Mouse (Mus musculus) thymus, postnatal 14 days (tissue): ENCODE results near the gene Gzmk.
"Not testable (repeated sequence)": the region's sequence is repeated elsewhere in the genome, so short reads cannot be mapped to it uniquely, and the experiment has no call there.

Source experiments
- DNase-seq: peaks from one replicate; pipeline ENCODE4 v3.0.0; 2021

Gzmk gene

DNA sequence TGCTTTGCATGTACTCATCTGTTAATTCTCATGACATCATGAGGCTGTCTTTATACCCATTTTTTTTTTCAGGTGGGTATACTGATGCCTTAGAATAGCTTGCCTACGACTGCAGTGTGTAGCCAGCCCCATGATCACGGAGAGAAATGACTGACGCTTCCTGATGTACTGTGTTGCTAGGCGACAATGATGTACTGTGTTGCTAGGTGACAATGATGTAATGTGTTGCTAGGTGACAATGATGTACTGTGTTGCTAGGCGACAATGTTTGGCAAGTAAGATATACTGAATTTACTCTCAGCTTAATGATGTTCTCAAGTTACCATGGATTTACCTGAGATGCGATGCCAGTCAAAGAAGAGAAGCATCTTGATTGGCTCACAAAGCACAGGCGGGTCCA lies at the start of gene Gzmk:
Gene Gzmk (minus strand): TSS at position 98 of the 400 bp plus-strand sequence.
- DNase-seq: no peak

- DNase-seq: no peak
These were observed 45.5 kb upstream of the Gzmk start for GRCm38 (mm10) chr13:113271189-113271588.

DNA sequence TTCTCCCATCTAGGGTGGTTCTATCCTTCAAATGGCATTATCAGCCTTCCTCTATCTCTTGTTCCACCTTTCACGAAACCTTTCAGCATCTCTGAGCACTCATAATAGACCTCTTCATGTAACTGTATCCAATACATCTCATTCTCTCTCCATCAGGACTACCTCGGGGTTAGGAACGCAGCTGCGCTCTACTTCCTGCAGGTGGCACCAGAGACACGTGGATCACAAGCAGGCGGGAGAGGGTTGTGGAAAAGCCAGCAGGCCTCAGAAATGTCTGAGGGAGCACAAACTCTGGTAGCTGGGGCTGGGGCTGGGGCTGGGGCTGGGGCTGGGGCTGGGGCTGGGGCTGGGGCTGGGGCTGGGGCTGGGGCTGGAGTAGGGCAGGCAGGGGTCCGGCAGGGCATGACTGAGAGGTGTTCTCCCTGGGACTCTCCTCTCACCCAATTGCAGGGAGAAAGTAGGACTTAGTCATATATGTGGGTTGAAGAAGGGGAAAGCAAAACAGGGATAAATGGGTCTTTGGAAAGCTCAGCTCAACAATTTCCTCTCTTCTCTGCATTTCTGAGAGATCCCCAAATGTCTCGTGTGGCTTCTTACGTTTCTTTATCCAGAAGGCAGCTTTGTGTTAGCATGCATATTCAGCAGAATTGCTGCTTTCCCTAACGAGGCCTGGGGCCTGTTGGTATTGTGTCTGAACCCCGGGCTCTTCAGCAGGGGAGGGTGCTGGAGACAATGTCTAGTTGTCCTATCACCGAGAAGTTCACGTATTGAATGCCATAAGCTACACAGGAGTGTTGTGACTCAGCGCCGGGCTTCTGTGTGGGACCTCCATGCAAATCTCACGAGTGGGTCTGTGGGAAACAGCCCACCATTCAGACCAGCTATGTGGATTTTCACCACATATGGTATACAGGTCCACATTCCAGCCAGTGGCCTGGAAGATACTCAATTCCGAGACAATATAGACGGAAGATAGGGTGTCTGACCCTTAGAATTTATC lies 44.4 kb upstream of the Gzmk start:
- peak; percentile 73 for DNase-seq

GRCm38 (mm10) chr13:113267204-113267603 lies 41.5 kb upstream of the Gzmk start:
- DNase-seq: no peak

GRCm38 (mm10) chr13:113266495-113266951 lies 40.8 kb upstream of the Gzmk start:
- peak; percentile 74 for DNase-seq

DNA sequence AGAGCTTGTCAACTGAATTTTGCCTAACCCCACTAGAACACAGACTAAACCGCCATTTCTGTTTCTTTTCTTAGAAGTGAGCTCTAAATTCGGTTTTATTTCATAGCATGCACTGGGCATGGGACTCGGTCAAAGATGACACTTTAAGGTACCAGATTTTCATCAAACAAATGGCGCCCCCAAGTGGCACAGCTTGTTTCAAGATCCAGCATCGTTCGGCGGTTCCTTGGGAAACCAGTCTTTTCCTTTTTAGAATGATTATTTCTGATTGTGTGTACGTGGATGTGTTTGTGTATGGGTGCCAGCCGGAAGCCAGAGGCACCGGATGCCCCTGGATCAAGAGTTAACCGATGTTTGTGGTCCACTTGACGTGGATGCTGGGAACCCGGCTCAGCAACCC lies 39.5 kb upstream of the Gzmk start:
- peak; percentile 53 for DNase-seq

GRCm38 (mm10) chr13:113262822-113263221 lies 37.1 kb upstream of the Gzmk start:
- DNase-seq: no peak

- DNase-seq: no peak
These were observed 33.5 kb upstream of the Gzmk start for GRCm38 (mm10) chr13:113259237-113259636.

GRCm38 (mm10) chr13:113257190-113257589 lies 31.5 kb upstream of the Gzmk start:
- DNase-seq: peak; percentile 31

DNA sequence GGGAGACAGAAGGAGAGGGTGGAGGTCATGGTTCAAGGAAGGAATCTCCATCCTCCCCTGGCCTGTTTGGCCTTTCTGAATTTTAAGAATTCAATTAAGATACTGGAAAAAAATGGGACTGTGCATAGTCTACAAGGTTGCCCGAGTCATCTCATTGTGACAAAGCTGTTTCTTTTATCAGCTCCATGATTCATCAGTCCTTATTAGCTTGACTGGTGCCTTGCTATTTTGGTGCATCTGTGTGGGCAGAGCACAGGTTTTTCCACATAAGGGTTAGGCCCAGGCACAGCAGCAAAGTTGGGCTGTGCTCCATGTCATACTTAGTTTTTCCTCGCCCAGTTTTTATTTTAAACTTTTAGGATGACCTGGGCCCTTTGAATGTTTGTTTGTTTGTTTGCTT lies 31.1 kb upstream of the Gzmk start:
- DNase-seq: no peak

DNA sequence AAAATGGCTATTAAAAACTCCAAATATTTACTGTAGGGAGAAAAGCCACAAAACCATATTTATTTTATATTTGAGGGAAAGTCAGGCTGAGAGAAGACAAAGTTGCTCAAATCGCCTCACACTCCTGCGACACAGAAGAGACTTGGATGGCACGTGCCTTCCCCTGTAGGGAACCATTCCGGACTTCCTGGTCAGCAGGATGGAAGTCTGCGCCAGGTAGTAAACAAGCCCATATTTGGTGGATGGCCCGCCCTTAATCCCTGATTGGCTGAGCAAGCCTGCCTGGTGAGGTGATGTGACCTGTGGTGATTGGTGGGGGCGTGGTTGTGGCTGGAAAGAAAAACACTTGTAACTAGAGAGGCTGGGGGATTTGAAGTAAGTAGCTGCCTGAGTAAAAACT lies 26.9 kb upstream of the Gzmk start:
- DNase-seq: not testable (repeated sequence)

DNA sequence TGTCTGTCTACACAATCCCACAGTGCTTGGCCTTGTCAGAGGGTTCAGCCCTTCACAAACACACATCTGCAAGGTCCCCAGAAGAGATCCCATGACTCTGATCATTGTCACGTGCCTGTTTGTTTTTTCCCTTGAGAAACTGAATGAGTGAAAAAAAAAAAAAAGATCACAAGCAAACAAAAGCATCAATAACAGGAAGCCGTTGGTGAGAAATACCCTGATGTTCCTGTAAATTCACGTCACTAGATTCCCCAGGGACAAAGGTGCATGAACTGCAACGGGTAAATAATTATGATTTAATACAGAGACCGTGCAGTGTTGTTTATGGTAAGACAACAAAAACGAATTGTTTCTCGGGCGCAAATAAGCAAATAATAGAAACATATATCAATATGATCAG lies 19.3 kb upstream of the Gzmk start:
- DNase-seq: no peak

DNA sequence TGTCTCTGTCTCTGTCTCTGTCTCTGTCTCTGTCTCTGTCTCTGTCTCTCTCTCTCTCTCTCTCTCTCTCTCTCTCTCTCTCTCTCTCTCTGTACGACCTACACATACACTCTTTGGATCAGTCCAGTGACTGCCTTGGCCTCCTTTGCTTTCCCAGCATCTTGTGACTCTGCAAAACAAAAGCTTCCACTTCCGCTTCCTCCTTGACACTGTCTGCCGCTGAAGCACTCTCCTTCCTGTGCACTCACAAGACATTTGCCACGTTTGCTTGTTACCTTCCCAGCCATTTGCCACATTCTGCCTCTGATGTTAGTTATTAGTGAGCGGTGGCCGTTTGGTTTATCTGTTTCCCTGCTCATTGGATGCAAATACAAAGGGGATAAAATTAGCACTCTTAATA lies 16.4 kb upstream of the Gzmk start:
- peak; percentile 19 for DNase-seq

DNA sequence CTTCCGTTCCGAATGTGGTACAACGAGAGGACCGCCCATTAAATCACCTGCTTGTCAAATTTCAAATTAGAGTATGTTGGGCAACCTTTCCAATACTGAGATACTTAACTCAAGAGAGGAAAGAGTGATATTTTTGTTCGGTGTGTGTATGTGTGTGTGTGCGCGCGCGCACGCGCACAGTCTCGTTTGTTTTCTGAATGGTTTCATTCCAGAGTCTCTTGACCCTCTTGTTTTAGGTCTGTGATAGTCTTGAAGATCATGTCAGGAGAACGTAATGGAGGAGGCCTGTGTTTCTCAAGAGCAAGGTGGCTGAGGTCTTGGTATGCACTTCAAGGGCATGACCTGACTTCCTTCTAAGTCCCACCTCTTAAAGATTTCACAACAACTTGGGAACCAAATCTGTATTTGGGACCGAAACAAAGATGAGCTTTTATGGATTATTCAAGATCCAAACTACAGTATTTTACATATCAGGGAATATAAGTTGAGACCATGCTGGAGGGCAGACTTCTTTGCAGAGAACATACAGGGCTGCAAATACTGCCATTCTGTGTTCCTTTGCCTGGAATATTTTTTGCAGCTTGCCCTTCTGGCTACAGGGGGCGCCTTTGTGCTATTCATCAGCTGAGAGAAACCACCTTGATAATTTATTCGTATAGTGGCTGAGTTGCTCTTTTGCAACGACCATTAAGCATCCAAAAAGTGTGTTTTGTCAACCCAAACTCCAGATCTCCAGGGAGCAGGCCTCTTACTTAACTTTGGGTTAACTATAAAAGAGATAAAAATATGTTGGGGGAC lies 2.2 kb upstream of the Gzmk start:
- peak; percentile 37 for DNase-seq

DNA sequence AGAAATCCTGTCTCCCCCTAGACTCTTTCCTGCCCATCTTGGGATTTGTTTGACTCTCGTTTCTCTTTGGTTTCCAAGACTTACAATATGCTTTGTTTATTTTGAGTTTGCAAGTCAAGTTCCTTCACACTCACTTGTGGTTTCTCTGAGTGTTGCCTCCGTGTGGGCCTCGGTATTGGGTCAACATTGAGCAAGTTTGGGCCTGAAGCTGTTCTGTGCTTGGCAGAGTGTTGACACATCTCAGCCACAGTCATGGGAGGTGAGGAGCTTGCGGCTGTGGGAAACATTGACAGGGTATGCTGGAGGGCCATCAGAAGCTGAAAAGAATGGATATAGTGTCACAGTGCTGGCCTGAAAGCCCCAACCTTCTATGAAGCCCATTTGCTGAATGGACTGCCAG lies 1.4 kb upstream of the Gzmk start:
- no peak for DNase-seq

DNA sequence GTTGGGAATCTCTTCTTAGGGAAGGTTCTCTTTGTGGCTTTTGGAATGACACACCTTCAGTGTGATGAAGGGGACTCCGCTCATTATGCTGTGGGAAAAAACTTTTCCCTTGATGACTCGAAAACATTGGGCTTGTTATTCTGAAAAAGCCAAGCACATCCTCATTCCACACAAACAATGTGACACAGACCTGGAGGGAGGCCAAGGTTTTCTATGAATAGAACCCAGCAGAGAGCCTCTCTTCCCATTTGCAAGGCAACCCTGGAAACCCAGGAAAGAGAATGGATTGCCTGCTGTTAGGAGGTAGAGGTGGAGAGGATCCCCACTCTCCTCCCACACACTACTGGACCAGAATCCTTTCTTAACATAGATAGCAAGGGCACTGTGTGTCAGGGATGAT lies 1.6 kb downstream of the Gzmk start:
- DNase-seq: no peak

DNA sequence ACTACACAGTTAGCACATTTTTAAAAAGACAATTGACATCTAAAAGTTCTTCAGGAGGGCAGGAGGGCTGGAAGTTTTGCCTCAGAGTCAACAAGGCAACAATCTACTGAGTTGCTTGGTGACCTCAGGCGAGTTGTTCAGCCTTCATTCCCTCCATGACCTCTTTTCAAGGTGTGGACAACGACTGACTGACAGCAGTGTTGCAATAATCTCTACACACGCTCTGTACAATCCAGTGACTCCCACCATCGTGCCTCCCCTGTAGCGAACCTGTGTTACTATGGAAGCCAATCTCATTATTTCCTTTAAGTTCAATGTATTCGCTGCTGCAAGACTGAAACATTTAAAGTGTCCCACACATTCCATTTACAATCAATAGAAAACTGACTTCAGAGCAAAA lies 3.9 kb downstream of the Gzmk start:
- no peak for DNase-seq

- DNase-seq: no peak
These were observed 11.8 kb downstream of the Gzmk start for GRCm38 (mm10) chr13:113213865-113214264.

DNA sequence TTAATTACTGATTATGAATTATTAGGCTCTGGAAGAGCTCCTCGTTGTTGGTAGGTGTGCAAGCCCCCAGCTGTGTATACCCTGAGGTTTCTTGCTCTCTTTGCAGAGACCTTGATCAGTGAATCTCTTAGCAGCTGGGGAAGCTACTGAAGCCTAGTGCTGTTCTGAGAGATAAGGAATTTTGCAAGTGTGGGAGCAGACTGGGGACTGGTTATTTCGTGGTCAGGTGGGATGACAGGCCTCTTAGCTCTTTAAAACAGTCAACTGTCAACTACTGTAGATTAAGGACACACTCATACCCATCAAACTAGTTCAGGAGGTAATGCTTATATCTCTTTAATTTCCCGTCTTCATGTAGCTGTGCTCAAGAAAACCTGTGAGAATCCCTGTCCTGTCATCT lies 13.3 kb downstream of the Gzmk start:
- no peak for DNase-seq

DNA sequence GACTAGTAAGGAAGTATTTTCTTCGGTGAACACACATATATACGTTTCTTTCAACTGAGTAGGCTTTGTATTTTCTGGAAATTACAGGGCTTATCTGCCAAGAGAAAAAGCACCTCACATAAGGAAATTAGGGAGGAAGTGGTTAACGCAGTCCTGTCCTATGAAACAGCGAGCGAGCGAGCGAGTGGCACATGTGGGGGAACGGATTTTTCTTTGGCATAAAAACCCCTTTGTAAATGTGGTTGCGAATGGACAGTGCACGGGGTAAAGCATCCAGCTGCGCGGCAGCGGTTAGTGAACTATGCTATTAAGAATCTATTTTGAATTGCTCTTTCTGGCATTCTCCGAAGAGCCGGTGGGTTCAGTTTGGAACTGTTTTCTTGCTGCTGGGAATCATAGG lies 14.4 kb downstream of the Gzmk start:
- peak; percentile 10 for DNase-seq

- peak; percentile 19 for DNase-seq
These were observed 16.1 kb downstream of the Gzmk start, which contains the start of gene Esm1 for GRCm38 (mm10) chr13:113209624-113210023. Gene Esm1, plus strand, starts transcription at chr13:113209659.

- no peak for DNase-seq
These were observed 20.4 kb downstream of the Gzmk start for GRCm38 (mm10) chr13:113205346-113205745.

DNA sequence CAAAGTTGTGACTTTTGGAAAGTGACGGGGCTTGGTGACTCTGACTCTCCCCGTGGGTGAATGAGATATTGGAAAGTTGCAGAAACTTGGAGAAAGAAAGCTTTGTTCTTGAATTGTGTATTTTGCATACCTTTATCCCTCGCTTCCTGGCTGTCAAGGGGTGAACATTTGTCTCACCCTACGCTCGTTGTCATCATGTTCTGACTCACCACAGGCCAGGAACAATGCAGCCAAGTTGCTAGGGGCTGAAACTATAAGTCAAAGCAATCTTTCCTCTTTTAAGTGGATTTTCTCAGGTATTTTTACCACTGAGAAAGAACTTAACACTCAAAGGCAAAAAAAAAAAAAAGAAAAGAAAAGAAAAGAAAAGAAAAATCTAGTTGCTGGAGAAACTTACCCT lies 22.6 kb downstream of the Gzmk start:
- DNase-seq: no peak

DNA sequence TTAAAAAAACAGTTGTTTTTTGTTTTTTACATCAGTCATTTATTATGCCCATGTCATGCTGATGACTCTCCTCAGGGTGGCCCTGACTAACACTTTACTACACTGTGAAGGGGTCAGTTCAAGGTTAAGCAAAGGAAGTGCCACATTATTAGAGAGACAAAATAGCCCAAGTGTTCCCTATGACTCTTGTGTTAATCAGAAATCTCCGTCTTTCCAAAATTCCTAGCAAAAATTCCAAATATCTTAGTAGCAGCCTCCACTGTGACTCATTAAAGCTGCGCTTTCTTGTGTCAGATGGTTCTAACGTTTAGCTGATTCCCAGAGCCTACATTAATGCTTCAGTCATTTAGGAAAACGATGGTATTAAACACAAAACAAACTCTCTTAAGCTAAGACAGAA lies 23.5 kb downstream of the Gzmk start:
- DNase-seq: no peak
